Mouse (Mus musculus) cerebellum, adult 2 months (tissue): ENCODE results near the gene Nudcd2.

Source experiments
- CTCF ChIP-seq: fragments of 200-500 bp; IDR thresholded peaks from 2 replicates; pipeline ENCODE4 v1.5.1; 2011; ENCODE audit warnings: low read depth, mild to moderate bottlenecking, control low read depth, low read length, moderate library complexity, borderline replicate concordance; ENCODE audit not compliant: insufficient read depth
- POLR2A ChIP-seq: fragments of 200-500 bp; IDR thresholded peaks from 2 replicates; pipeline ENCODE4 v1.6.1; 2011; ENCODE audit warnings: low read length, control low read depth, borderline replicate concordance; ENCODE audit not compliant: insufficient read depth

GRCm38 (mm10) chr11:40694311-40695087 lies 39.0 kb upstream of the Nudcd2 start:
- TF ChIP-seq POLR2A (no peak), CTCF (no peak)
